Mouse (Mus musculus) retina, adult 2 months (tissue): ENCODE data around the gene Tnip2.

Source experiments
- DNase-seq: peaks from one replicate; pipeline ENCODE4 v3.0.0-alpha.2; 2012; ENCODE audit warnings: low read depth, low spot score

Tnip2 gene

DNA sequence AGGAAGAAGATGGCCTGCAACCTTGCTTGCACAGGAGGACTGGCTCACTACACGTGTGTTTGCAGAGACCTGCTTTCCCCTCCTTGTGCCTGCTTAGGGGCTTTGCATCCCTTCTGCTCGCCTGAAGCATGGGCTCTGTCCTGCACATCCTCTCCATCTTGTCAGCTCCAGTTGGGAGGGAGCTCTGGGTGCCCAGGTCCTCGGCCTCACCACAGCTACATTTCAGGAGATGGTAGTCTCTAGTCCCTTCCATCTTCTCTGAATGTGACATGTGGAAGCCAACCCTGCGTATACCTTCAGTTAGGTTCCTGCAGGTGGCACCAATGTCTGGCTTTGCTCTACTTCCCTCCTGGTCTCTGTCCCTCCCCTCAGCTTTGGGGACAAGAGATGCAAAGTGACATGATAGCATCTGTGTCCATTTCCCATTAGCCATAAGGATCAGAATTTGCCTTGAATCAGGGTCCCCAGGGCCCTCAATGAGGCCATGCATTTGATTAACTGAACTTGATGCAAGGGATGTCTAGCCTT lies 10.2 kb upstream of the Tnip2 start:
- DNase-seq: no peak

DNA sequence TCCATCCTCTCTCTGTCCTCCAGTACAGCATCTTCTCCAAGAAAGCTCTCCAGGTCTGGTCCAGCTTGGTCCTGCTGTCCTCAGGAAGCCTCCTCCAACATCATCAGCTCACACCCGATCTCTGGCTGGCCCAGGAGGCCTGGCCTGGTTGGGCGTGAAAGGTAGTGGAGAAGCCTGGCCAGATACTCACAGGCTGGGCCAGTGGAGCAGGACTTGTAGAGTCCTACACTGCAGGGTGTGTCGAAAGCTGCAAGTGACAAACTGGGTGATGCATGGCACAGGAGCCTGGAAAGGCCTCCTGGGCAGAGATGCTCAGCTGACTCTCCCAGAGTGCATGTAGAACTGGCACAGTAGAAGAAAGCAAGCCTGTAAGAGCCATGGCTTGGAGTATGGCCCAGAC lies 7.5 kb upstream of the Tnip2 start:
- DNase-seq: no peak

- no peak for DNase-seq
Measured at GRCm38 (mm10) chr5:34520458-34521209, 6.8 kb upstream of the Tnip2 start.

DNA sequence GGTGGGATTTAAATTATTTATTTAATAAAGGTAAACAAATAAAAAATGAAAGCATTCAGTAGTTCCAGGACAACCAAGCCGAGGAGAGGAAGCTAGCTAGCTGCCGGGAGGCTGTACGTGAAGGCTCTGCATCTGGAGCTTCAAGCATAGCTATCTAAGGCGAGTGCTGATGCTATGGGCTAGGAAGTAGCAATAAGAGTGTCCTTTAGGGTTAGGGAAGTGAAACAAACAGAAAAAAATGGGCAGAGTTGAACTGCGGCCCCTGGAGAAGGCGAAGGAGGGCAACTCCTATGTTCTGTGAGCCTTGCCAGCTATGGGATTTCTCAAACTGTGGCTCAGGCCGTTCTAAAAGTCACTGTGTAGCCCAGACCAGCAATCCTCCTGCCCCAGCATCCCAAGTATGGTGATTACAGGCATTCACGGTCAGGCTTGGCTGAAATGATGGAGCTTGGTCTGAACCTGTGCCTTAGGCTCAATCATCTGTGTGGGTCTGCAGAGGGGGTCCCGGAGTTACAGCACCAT lies 5.7 kb upstream of the Tnip2 start:
- DNase-seq: no peak

DNA sequence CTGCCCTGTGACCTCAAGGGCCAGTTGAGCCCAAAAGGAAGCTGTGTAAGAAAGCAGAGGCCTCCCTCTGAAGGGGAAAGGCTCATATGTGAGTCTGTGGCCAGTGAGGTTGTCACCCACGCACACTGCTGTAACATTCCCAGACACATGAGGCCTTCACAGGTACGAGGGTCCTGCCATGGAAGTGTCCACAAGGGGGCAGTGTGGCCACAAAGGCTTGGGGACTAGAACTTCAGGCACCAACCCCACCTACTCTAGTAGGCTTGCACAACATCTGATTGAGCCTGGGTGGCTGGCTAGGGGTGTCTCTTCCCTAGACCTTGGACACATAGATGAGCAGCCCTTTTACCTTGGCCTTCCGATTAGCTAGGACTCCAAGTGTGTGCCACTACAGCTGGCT lies 4.1 kb upstream of the Tnip2 start:
- peak; percentile 34 for DNase-seq

DNA sequence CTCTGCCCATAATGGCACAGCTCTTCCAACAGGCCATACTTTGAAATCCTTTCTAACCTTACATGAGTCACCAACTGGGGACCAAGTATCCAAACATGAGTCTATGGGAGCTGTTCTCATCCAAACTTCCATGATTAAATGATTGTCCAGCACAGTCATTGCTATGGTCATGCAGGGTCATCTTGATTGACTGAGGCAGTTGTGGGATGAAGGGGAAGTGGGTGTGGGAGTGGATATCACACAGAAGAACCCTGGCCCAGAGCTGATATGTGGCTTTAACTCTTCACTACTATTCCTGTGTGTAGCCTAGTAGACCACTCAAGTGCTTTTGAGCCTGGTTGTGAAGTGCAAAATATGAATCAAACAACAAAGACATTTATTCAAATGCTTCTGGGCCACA lies 1.3 kb upstream of the Tnip2 start:
- DNase-seq: no peak

DNA sequence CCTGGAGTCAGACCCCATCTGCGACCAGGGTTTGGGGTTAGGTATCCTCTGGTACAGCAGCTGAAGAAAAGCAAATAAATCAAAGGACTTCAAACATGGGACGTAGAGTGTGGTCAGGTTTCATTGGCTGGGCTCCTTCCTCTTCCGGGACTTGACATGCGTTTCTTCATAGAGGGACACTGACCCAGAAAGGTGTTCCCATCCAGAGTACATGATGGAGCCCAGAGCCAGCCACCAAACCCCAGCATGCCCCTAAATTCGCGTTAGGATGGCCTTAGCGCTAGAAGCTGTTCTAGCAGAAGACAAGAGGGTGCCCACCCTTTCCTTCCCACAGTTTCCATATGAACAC lies 401 bp upstream of the Tnip2 start:
- DNase-seq: no peak

DNA sequence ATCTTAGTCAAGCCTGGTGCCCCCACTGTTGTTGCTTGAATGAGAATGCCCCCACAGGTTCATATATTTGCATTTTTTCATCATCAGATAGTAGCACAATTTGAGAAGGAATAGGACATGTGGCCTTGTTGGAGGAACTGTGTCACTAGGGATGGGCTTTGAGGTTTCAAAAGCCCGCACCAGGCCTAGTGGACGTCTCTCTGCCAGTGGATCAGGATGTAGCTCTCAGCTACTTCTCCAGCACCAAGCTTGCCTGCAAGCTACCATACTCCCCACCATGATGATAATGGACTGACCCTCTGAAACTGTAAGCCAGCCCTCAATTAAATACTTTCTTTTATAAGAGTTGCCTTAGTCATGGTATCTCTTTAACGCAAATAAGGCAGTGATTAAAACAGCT lies 1.3 kb downstream of the Tnip2 start:
- no peak for DNase-seq

GRCm38 (mm10) chr5:34502821-34503220 lies 11.0 kb downstream of the Tnip2 start:
- no peak for DNase-seq

- no peak for DNase-seq
Measured at GRCm38 (mm10) chr5:34502411-34502810, 11.4 kb downstream of the Tnip2 start.

GRCm38 (mm10) chr5:34501588-34501987 lies 12.2 kb downstream of the Tnip2 start:
- no peak for DNase-seq

DNA sequence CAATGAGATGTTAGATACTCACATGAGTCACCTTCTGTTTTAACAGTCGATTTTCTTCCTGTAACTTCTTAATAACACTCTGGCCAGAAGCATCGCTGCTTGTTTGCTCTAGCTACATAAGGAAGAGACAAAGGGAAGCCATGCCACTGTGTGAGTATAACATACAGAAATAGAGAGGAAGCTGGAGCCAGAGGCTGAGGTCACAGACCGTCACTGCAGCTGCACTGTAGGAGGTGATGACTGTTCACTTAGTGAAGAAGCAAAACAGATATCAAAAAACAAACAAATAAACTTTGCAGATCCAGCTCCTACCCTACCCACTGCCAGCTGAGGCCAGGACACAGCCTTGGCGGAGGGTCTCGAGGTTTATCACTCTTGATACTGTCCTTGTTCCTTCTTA lies 12.9 kb downstream of the Tnip2 start:
- no peak for DNase-seq

GRCm38 (mm10) chr5:34496745-34497144 lies 17.0 kb downstream of the Tnip2 start:
- DNase-seq: no peak

DNA sequence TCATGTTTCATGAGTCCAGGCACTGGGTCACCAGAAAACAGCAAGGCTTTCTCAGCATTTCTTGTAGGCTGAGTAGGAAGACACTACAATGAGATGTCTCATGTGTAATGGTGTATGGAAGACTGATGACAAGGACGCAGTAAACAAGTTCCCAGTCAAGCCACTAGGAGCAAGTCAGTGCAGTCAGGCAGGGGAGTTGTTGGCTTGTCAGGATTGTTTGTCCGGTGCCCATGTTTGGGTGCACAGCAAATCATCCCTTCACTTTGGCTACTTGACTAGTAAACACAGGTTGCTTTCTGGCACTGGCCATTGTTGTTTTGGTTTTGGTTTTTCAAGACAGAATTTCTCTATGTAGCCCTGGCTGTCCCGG lies 24.4 kb downstream of the Tnip2 start:
- no peak for DNase-seq

DNA sequence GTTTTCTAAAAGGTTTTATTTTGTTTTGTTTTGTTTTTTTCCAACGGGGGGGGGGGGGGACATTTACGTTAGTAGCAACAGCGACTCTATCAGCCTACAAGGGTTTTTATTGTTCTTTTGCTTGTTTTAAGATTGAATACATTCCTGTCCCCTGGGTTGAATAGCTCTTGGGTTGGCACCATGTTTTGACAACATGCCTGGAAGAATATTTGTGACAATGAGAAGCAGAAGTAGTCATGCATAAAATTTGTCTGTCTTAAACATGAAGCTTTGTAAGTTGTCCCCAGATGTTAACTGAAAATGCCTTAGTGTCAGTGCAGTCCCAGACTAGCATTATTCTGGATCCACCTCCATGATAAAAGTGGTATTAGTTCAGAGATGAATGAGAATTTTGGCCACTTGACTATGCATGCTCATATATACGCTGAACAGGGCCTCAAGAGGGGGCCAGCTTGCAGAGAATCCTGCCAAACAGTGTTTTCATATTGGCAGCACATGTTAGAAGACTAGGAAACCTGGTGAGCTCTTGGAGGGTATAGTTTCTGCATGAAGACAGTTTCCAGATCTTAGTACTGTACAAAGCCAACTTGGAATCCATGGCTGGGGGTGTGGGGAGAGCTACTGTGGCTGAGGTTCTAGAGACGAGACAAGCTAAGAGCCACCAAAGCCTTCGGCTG lies 24.9 kb downstream of the Tnip2 start:
- no peak for DNase-seq

DNA sequence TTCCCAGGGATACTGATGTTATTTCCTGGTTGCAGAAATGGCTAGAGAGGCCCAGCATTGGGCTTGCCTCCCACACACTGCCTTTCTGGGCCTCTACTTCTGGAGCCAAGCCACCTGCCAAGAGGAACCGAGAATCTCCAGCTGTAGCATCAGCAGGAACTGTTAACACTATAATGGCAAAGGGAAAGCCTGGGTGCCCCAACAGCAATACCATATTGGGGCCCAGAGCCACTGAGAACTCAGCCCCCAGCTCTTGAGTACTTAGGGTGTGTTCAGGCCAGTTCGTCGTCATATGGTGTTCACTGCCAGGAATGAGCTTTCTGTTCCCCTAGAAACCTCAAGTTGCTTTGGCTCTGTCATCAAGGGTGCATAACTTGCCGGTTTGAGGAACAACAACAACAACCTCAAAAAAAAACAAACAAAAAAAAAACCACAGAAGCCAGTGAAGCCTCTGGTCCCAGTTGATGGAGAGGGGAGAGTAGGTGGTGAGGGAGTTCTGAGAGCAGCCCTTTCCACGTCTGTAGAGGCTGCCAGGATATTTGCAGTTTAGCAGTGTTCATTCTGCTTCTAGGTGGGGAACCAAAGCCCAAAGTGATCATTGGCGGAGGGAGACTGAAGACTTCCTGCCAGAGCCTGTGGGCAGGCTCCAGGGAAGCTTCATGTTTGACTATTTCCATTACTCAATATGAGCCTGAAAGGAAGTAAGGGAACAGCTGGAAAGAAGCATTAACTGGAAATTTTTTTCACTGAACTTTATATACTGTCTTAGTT lies 26.3 kb downstream of the Tnip2 start:
- no peak for DNase-seq

- DNase-seq: no peak
Measured at GRCm38 (mm10) chr5:34485731-34486130, 28.1 kb downstream of the Tnip2 start.

DNA sequence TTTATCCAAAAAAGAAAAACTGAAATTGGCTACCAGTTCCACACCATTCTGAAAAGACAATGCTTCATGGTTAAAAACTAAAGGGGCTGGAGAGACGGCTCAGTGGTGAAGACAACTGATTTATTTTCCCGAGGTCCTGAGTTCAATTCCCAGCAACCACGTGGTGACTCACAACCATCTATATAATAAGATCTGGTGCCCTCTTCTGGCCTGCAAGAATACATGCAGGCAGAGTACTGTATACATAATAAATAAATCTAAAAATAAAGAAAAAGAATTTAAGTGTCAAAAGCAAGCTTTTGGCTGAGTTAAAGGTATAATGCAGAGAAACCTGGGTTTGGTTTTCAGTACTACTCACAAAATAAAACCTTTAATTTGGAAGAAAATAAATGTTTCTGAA lies 32.9 kb downstream of the Tnip2 start:
- no peak for DNase-seq

GRCm38 (mm10) chr5:34468039-34468775 lies 45.6 kb downstream of the Tnip2 start:
- no peak for DNase-seq

DNA sequence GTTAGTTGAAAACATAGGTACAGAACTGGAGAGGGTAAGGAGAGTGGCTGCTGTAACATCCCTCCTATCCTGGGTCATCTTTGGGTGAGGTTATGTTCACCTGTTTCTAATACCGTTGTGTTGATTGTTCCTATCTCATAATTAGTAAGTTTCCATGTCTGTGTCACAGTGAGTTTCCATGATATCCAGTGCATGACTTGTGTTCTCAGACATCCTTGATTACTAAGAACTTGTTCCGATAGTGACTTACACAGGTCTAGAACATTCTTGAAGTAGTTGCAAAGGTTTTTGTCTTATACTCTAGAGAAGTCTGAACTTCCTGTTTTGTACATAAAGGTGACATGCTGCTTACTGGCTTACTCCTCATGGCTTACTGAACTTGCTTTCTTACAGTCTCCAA lies 47.1 kb downstream of the Tnip2 start:
- DNase-seq: no peak

DNA sequence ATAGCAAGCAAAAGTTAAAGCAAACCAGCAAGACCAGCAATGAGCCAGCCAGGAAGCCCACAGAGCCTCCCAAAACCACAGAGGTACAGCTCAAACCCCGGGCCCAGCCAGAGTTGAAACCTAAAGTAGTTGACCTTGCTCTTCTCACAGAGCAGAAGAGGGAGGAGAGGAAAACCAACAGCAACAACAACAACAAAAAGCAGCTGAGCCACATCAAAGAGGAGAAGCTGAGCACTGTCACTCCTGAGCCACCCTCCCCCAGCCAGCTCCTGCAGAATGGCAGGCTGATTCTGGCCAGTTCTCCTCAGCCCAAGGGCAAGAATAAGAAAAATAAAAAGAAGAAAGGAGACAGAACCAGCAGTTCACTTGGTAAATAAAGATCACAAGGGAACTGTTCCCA lies 47.7 kb downstream of the Tnip2 start:
- no peak for DNase-seq

- no peak for DNase-seq
Measured at GRCm38 (mm10) chr5:34461841-34462240, 52.0 kb downstream of the Tnip2 start.
